ENCODE assay signal across 14 mouse cellular contexts in genomic region chr15:83351546-83351945, GRCm38 (mm10).
"Had no signal": no experiment of that assay in that cellular context is flagged by ENCODE, and none has a peak within 500 bp of the region (broad histone marks: within the 10 kb centered on the region; RNA-seq: fewer than 3 reads in every experiment).

No protein-coding gene starts in this region.

- H3K4me2 ChIP-seq: hindbrain, embryonic 15.5 days; liver, embryonic 11.5 days; liver, embryonic 15.5 days; lung, embryonic 14.5 days; midbrain, embryonic 11.5 days; neural tube, embryonic 13.5 days had no signal

- H3K36me3 ChIP-seq: hindbrain, embryonic 15.5 days; limb, embryonic 10.5 days; liver, embryonic 15.5 days had no signal

- H3K9ac ChIP-seq: hindbrain, embryonic 15.5 days; liver, embryonic 15.5 days; lung, embryonic 14.5 days; neural tube, embryonic 13.5 days had no signal

- H3K9me3 ChIP-seq: hindbrain, embryonic 15.5 days; limb, embryonic 10.5 days; liver, embryonic 15.5 days; megakaryocyte, embryonic 14.5 days; neural tube, embryonic 13.5 days had no signal

- H3K4me3 ChIP-seq: hindbrain, embryonic 15.5 days; left cerebral cortex, adult 2 months; limb, embryonic 10.5 days; liver, embryonic 15.5 days; megakaryocyte, embryonic 14.5 days; neural tube, embryonic 13.5 days had no signal

- ATAC-seq: midbrain, embryonic 16.5 days had no signal

- H3K27me3 ChIP-seq: hindbrain, embryonic 15.5 days; liver, embryonic 15.5 days; neural tube, embryonic 13.5 days had no signal

- DNase-seq: kidney, postnatal 25 days; retina, postnatal 1 day; thymus, postnatal 36 days had no signal

- H3K27ac ChIP-seq: hindbrain, embryonic 15.5 days; left cerebral cortex, adult 2 months; limb, embryonic 10.5 days; macrophage; neural tube, embryonic 13.5 days had no signal
